13 mouse cellular contexts compared by ENCODE assay signal in genomic region chr19:29044353-29044768, GRCm38 (mm10). TPM values are rescaled to one million over a fixed set of nuclear protein-coding genes. Genes with fewer than 3 reads are reported as not detected.
DNase-seq lines count a peak whose midpoint lies in the region; ATAC-seq and TF ChIP-seq lines count a peak whose summit lies in the region.
"Had no signal": no experiment of that assay in that cellular context is flagged by ENCODE, and none has a peak within 500 bp of the region (broad histone marks: within the 10 kb centered on the region; RNA-seq: fewer than 3 reads in every experiment).

No protein-coding gene starts in this region.

- peak overlapping the region; percentile 12; the same call in 1 of the 2 replicates for H3K4me2 ChIP-seq in hindbrain, embryonic 14.5 days (replicated peaks)
- H3K4me2 ChIP-seq in hindbrain, embryonic 13.5 days = no peak overlapping the region
- peak overlapping the region; percentile 28; the same call in 1 of the 2 replicates for H3K4me2 ChIP-seq in forebrain, embryonic 14.5 days (ENCODE audit: low read length)
- H3K4me2 ChIP-seq in midbrain, embryonic 16.5 days (ENCODE audit: low read length) = peak overlapping the region; percentile 0
- H3K4me2 ChIP-seq: heart, embryonic 11.5 days; limb, embryonic 15.5 days had no signal

- TF ChIP-seq CTCF in brain, embryonic 14.5 days (IDR thresholded peaks at IDR 0.05; ENCODE audit: borderline replicate concordance, extremely low read depth, insufficient read depth, insufficient read length) = no peak

- no peaks in the 10 kb centered on the region; the same call in 1 of the 2 replicates for H3K9me3 ChIP-seq in hindbrain, embryonic 14.5 days (ENCODE audit: control insufficient read depth, low read length)
- H3K9me3 ChIP-seq in hindbrain, embryonic 13.5 days = no peaks in the 10 kb centered on the region
- no peaks in the 10 kb centered on the region for H3K9me3 ChIP-seq in forebrain, embryonic 14.5 days (replicated peaks; ENCODE audit: control insufficient read depth, low read length)
- no peaks in the 10 kb centered on the region for H3K9me3 ChIP-seq in midbrain, embryonic 16.5 days (replicated peaks; ENCODE audit: control insufficient read depth, low read length, poor library complexity, severe bottlenecking)
- H3K9me3 ChIP-seq: limb, embryonic 15.5 days had no signal

- no peak for ATAC-seq in hindbrain, embryonic 14.5 days (ENCODE audit: low FRiP score)
- no peak for ATAC-seq in hindbrain, embryonic 13.5 days (ENCODE audit: low FRiP score)
- ATAC-seq in forebrain, embryonic 14.5 days = 0 out of 2 replicates have a peak, but pooled peaks have one; percentile 18
- ATAC-seq in midbrain, embryonic 16.5 days = no peak

- WGBS in hindbrain, embryonic 14.5 days = 24% methylated on average over 9 of the region's 9 CpGs
- 29% methylated on average over 9 of the region's 9 CpGs for WGBS in hindbrain, embryonic 13.5 days
- WGBS in forebrain, embryonic 14.5 days = 11% methylated on average over 9 of the region's 9 CpGs
- 9% methylated on average over 9 of the region's 9 CpGs for WGBS in midbrain, embryonic 16.5 days

- peaks cover 16% of the 10 kb centered on the region for H3K4me1 ChIP-seq in hindbrain, embryonic 14.5 days (replicated peaks; ENCODE audit: control insufficient read depth, insufficient read depth, low read length)
- peaks cover 25% of the 10 kb centered on the region for H3K4me1 ChIP-seq in hindbrain, embryonic 13.5 days (replicated peaks)
- H3K4me1 ChIP-seq in forebrain, embryonic 14.5 days (ENCODE audit: control insufficient read depth, insufficient read depth, low read length) = peaks cover 14% of the 10 kb centered on the region
- H3K4me1 ChIP-seq in midbrain, embryonic 16.5 days (ENCODE audit: control insufficient read depth, insufficient read depth, low read length) = peaks cover 14% of the 10 kb centered on the region

- no peak overlapping the region for H3K9ac ChIP-seq in hindbrain, embryonic 14.5 days
- no peak overlapping the region for H3K9ac ChIP-seq in hindbrain, embryonic 13.5 days
- no peak overlapping the region for H3K9ac ChIP-seq in forebrain, embryonic 14.5 days (ENCODE audit: low read length)
- H3K9ac ChIP-seq in midbrain, embryonic 16.5 days (ENCODE audit: low read depth, low read length) = no peak overlapping the region
- H3K9ac ChIP-seq: limb, embryonic 15.5 days had no signal

- no peaks in the 10 kb centered on the region for H3K27me3 ChIP-seq in hindbrain, embryonic 14.5 days (ENCODE audit: control insufficient read depth, insufficient read depth, low read length)
- no peaks in the 10 kb centered on the region for H3K27me3 ChIP-seq in hindbrain, embryonic 13.5 days
- no peaks in the 10 kb centered on the region for H3K27me3 ChIP-seq in forebrain, embryonic 14.5 days (replicated peaks; ENCODE audit: control insufficient read depth, insufficient read depth, low read length)
- H3K27me3 ChIP-seq in midbrain, embryonic 16.5 days (ENCODE audit: control insufficient read depth, insufficient read depth, low read depth, low read length) = no peaks in the 10 kb centered on the region
- H3K27me3 ChIP-seq: limb, embryonic 15.5 days had no signal

- TF ChIP-seq POLR2A in brain, embryonic 14.5 days (IDR thresholded peaks at IDR 0.05; ENCODE audit: borderline replicate concordance, extremely low read depth, insufficient read depth, insufficient read length, poor library complexity, severe bottlenecking) = no peak

- no peak overlapping the region for H3K27ac ChIP-seq in hindbrain, embryonic 14.5 days
- H3K27ac ChIP-seq in hindbrain, embryonic 13.5 days = no peak overlapping the region
- H3K27ac ChIP-seq in forebrain, embryonic 14.5 days (ENCODE audit: low read depth, low read length) = no peak overlapping the region
- H3K27ac ChIP-seq in midbrain, embryonic 16.5 days (ENCODE audit: low read length) = peak overlapping the region; percentile 52; the same call in 1 of the 2 replicates
- H3K27ac ChIP-seq: limb, embryonic 15.5 days had no signal

- DNase-seq in hindbrain, embryonic 14.5 days (ENCODE audit: low spot score) = no peak
- DNase-seq in brain, embryonic 14.5 days (ENCODE audit: low read depth) = peak; percentile 83
- DNase-seq in forebrain, embryonic 14.5 days (ENCODE audit: low spot score) = peak; percentile 69
- DNase-seq in spleen, adult 18-20 months = no peak
- no peak for DNase-seq in ovary, adult 18-20 months (ENCODE audit: low spot score)
- DNase-seq: adrenal gland, postnatal 25 days; cerebellum, postnatal 36 days; kidney, adult 8-10 months; lung, postnatal 14 days had no signal

- H3K4me3 ChIP-seq in hindbrain, embryonic 14.5 days (replicated peaks; ENCODE audit: low read length) = no peak overlapping the region
- H3K4me3 ChIP-seq in hindbrain, embryonic 13.5 days = no peak overlapping the region
- no peak overlapping the region for H3K4me3 ChIP-seq in forebrain, embryonic 14.5 days (ENCODE audit: low read depth, low read length)
- no peak overlapping the region for H3K4me3 ChIP-seq in midbrain, embryonic 16.5 days (ENCODE audit: low read depth, low read length)
- H3K4me3 ChIP-seq: limb, embryonic 15.5 days had no signal

- H3K36me3 ChIP-seq in hindbrain, embryonic 14.5 days (replicated peaks; ENCODE audit: control insufficient read depth, insufficient read depth) = no peaks in the 10 kb centered on the region
- H3K36me3 ChIP-seq in hindbrain, embryonic 13.5 days = peaks cover 7% of the 10 kb centered on the region; the same call in 1 of the 2 replicates
- H3K36me3 ChIP-seq in forebrain, embryonic 14.5 days (ENCODE audit: control insufficient read depth, insufficient read depth, low read length) = no peaks in the 10 kb centered on the region
- no peaks in the 10 kb centered on the region for H3K36me3 ChIP-seq in midbrain, embryonic 16.5 days (ENCODE audit: control insufficient read depth, insufficient read depth, low read length)

RNA-seq across cellular contexts. Expression of gene Ak3, which starts 3.4 kb away (rescaled TPM):
- polyA plus RNA-seq in hindbrain, embryonic 14.5 days (2014; fragmentation: Nextera tagmentation; extraction: Ambion mirVana) = 69.8 and 88.2 TPM in 2 replicates
- polyA plus RNA-seq in hindbrain, embryonic 13.5 days (2015; fragmentation: Nextera tagmentation; extraction: Ambion mirVana) = 60.7 and 61.6 TPM in 2 replicates
- polyA plus RNA-seq in brain, embryonic 14.5 days (2012; rRNA removed) = 32.7 and 39.0 TPM in 2 replicates
- 76.8 and 83.2 TPM in 2 replicates for polyA plus RNA-seq in forebrain, embryonic 14.5 days (2014; fragmentation: Nextera tagmentation; extraction: Ambion mirVana)
- 64.3 and 75.1 TPM in 2 replicates for polyA plus RNA-seq in midbrain, embryonic 16.5 days (2015; fragmentation: Nextera tagmentation; extraction: Ambion mirVana)

RNA-seq across cellular contexts. Expression of gene Cdc37l1, which starts 54.2 kb away (rescaled TPM):
- polyA plus RNA-seq in hindbrain, embryonic 14.5 days (2014; fragmentation: Nextera tagmentation; extraction: Ambion mirVana) = 56.6 and 58.3 TPM in 2 replicates
- polyA plus RNA-seq in hindbrain, embryonic 13.5 days (2015; fragmentation: Nextera tagmentation; extraction: Ambion mirVana) = 50.3 and 52.4 TPM in 2 replicates
- polyA plus RNA-seq in brain, embryonic 14.5 days (2012; rRNA removed) = 44.0 and 46.5 TPM in 2 replicates
- 42.0 and 55.0 TPM in 2 replicates for polyA plus RNA-seq in forebrain, embryonic 14.5 days (2014; fragmentation: Nextera tagmentation; extraction: Ambion mirVana)
- 48.9 and 52.6 TPM in 2 replicates for polyA plus RNA-seq in midbrain, embryonic 16.5 days (2015; fragmentation: Nextera tagmentation; extraction: Ambion mirVana)

RNA-seq across cellular contexts. Expression of gene Rcl1, which starts 56.8 kb away (rescaled TPM):
- polyA plus RNA-seq in hindbrain, embryonic 14.5 days (2014; fragmentation: Nextera tagmentation; extraction: Ambion mirVana) = 30.8 and 34.8 TPM in 2 replicates
- 27.6 and 30.6 TPM in 2 replicates for polyA plus RNA-seq in hindbrain, embryonic 13.5 days (2015; fragmentation: Nextera tagmentation; extraction: Ambion mirVana)
- 17.6 and 18.0 TPM in 2 replicates for polyA plus RNA-seq in brain, embryonic 14.5 days (2012; rRNA removed)
- polyA plus RNA-seq in forebrain, embryonic 14.5 days (2014; fragmentation: Nextera tagmentation; extraction: Ambion mirVana) = 34.8 and 35.1 TPM in 2 replicates
- polyA plus RNA-seq in midbrain, embryonic 16.5 days (2015; fragmentation: Nextera tagmentation; extraction: Ambion mirVana) = 35.2 and 39.4 TPM in 2 replicates

Comparison
In these comparisons a context has a peak if more than half of its experiments do, and no peak if none do; other contexts are left out.
1. DNase-seq: peak in brain, embryonic 14.5 days (single experiment) and forebrain, embryonic 14.5 days (single experiment); none in hindbrain, embryonic 14.5 days (single experiment), spleen, adult 18-20 months (0 of 2) and ovary, adult 18-20 months (single experiment).